Mouse (Mus musculus): ENCODE data around the gene Fsip1.

The Fsip1 gene

GRCm38 (mm10) chr2:118087044-118087726 is 169.6 kb downstream of the Fsip1 start:
- DNase-seq (ENCODE audit: low read depth) = no peak

DNA sequence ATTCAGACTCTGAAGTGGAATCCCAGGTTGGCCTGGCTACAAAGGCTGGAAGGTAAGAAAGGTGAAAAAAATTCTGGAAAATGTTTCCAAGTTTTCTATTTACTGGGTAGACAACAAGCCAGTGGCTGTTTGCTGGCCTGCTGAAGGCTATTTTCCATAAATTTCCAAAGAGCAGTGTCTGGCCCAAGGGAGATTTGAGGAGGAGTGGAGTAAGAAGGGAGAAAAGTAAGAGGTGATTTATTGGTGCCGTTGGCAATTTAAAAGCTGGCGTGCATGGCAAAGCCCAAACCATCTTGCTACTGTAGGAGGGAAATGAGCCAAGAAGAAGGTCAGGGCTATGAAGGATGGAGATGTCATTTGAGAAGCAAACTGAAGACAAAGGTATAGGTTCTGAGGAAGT is 171.1 kb downstream of the Fsip1 start:
- DNase-seq (ENCODE audit: low read depth) = no peak

DNA sequence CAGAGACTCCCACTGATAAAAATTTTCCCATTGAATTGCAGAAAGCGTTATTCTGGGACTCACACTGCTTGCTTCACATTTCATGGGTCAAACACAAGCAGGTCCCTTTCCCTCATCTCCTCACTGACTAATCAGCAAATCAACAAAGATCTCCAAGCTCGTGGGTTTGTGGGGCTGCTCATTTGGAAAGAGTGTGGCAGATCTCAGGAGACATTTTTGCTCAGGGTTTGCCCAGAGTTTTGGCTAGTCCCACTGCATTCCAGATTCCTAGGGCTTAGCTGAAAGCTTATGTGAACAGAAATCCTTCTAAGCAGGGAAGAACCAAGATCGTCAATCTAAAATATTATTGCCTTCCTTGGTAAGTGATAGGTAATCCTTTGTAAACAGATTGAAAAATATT is 172.1 kb downstream of the Fsip1 start:
- DNase-seq (ENCODE audit: low read depth) = no peak

DNA sequence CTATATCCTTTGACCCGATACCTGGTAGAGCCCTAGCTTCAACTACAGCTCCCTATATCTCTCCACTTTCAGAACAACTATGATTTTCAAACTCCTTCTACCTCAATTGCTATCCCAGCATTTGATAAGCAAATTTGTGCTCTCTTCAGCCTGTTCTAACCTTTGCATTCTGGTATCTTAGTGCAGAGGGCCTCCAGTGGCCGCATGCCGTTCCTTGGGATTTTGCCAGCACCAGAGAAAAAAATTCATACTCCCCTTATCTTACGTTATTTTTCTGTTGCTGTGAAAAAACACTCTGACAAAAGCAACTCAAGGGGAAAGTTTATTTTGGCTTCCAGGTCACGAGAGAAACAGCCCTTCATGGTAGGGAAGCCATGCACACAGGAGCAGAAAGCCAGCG is 173.1 kb downstream of the Fsip1 start:
- DNase-seq (ENCODE audit: low read depth) = no peak

DNA sequence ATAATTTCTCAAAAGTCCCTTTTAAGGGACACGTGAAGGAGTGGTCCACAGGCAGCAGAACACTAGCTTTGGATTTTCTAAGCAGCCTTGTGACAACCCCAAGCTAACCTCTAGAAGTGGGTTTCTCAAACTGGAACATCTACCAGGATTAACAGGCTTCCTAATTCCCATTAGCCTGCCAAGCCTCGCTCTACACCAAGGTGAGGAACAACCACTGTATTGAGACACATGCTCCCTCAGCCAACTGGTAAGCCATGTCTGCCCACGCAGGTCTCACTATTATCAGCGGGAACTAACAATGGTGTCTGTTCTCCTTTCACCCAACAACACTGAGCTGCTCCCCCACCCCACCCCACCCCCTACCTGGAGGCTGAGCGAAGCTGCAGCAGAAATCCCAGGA is 175.2 kb downstream of the Fsip1 start:
- no peak for DNase-seq (ENCODE audit: low read depth)

All from naive thymus-derived CD4-positive, alpha-beta T cell, adult 2 months (primary cell).